Mouse (Mus musculus) gastrocnemius, adult 8-10 months (tissue): ENCODE data around the gene Bmp10. TPM values are rescaled to one million over a fixed set of nuclear protein-coding genes. Genes with fewer than 3 reads are reported as not detected.
"Not testable (repeated sequence)": the region's sequence is repeated elsewhere in the genome, so short reads cannot be mapped to it uniquely, and the experiment has no call there.

ENCODE experiments used
- DNase-seq, 2 experiments: peaks; one replicate each; pipeline ENCODE4 v3.0.0; 2022; ENCODE audit warnings: low spot score in 2 of 2
- total RNA-seq, 4 experiments: library from RNA; stranded (reverse); gene quantifications; 2 replicates each; pipeline ENCODE4 v1.2.4; 2022

The Bmp10 gene
- total RNA-seq, 4 experiments from 2014 or later, result not detected

GRCm38 (mm10) chr6:87447217-87447616 is 18.4 kb downstream of the Bmp10 start:
- no peak for DNase-seq

- DNase-seq, result no peak
Measured at GRCm38 (mm10) chr6:87449534-87449933, 20.7 kb downstream of the Bmp10 start.

- DNase-seq, result no peak
Measured at GRCm38 (mm10) chr6:87451016-87451415, 22.2 kb downstream of the Bmp10 start.

DNA sequence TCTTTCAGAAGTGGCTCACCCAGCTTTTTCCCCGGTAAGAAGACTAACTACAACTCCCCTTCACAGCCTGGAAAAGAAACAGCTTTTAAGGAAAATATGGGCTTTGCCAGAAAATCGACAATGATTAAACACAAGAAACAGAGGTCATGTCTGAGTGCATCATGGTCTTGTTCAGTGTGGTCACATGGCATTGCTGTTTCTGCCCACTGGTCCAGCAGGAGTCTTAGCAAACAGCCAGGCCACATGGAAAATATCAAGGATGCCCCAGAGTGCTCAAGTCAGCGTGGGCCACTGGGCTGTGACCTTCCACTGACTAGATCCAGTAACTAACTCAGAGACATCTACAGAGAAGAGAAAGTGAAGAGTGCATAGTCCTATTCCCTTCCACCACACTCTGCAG is 23.0 kb downstream of the Bmp10 start:
- no peak for DNase-seq

DNA sequence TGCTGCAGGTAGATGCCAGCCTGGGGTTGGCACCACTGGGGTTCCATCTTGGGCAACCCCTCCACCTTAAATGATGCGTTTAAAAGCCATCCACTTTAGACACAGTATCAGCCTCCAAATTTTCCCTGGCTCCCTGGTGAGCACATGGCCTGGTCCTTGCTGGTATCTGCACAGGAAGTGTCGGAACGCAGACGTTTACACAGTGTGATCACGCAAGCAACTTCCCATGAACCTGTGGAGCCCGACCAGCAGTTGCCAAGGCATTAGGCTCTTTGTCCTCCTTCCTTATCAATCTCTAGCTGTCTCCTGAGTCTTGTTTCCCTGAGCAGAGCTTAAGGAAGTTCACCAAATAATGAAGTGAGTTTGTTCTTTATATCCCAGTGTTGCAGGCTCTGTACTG is 26.7 kb downstream of the Bmp10 start:
- no peak for DNase-seq

DNA sequence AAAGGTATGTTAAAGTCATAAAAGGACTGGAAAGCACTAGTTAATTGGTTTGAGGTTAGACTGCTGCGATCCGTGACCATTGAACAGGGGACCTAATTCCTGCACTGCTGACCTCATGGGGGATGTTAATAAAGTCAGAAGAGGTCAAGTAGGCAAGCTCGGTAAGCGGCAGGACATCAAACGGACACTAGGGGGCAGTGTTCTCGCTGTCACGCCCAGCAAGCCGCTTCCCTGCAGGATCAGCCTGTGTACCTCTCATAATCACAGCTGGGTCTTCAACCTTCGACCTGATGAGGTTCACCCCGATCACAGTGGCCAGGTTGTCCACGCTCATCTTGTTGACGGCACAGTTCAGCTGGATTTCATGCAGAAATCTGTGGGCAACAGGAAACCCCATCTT is 37.4 kb downstream of the Bmp10 start:
- DNase-seq, result peak; percentile 40 to 48

- DNase-seq, result no peak
Measured at GRCm38 (mm10) chr6:87467373-87467772, 38.6 kb downstream of the Bmp10 start.

- DNase-seq, result no peak
Measured at GRCm38 (mm10) chr6:87468372-87468771, 39.6 kb downstream of the Bmp10 start.

- not testable (repeated sequence) for DNase-seq
Measured at GRCm38 (mm10) chr6:87470098-87470497, 41.3 kb downstream of the Bmp10 start.

DNA sequence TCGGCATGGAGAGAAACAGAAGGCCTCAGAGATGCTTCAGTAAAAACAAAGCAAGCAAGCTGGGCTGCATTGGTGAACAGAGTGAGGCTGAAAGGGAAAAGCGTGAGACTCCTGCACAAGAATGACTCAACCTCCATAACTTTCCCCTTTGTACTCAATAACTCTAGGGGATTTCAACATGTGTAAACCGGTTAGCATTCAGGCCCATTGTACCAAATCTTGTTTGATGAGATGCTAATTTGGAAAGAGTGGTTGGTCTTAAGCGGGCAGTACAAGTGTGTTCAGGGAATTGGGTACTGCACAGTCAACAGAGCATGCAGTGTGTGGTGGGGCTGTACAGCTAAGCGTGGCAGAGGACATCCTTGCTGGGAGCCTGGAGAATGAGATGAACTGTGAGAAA is 46.4 kb downstream of the Bmp10 start:
- DNase-seq, result no peak

- DNase-seq, result no peak
Measured at GRCm38 (mm10) chr6:87478847-87479246, 50.1 kb downstream of the Bmp10 start.

DNA sequence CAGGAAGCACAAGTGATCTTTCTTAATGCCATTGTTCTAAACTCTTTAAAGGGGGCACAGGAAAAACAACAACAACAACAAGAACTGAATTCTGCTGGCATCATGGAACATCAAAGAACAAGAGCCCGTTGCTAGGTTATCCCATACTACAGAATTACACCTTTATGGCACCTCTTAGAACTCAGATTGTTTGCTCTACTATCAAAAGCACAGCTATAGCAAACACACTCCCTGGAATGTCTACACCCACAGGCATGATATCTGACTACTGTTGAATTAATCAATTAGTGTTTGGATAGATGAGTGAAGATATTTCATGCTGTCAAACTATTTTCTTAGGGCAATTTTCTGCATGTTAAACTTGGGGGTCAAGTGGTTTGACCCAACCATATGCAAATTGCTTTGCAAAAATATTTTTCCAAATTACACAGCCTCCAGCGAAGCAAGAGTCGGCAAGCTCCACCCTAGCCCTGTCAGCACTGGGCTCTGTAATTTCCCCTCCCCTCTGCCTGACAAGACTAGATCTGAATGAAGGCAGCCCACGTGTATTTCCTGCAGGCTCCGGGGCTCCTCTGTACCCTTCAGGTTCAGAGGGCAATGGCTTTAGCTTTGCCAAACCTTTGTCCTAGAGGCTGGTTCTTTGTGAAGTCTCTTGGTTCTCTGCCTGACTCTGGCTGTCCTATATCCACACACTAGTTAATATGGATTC is 50.7 kb downstream of the Bmp10 start:
- no peak for DNase-seq

- DNase-seq, result no peak
Measured at GRCm38 (mm10) chr6:87483224-87483899, 54.6 kb downstream of the Bmp10 start.

- no peak for DNase-seq
Measured at GRCm38 (mm10) chr6:87483900-87484289, 55.1 kb downstream of the Bmp10 start.

DNA sequence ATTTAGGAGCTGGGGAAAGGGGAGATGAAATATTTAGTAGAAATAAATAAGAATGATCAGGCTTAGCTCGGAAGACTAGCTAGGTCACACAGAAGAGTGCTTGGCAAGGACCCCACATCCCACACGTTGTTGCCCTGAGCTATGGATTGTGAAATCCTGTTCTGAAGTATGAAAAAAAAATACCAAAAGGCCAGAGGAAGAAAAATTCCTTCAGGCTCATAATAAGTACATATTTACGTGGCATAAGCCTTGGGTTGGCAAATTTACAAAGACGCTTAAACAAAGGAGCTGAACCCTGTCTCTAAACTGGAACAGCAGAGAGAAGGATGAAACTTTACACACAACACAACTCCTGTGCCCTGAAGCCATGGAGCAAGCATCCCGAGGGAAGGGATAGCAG is 56.0 kb downstream of the Bmp10 start:
- DNase-seq, result no peak

Other genes with a start within 250 kb of the Bmp10 start
- gene Antxr1, start 93.2 kb upstream of the Bmp10 start, total RNA-seq, result 1 to 10 TPM; 3.6 to 7.0 (median 5.2) TPM
- gene Gkn1, start 78.1 kb upstream of the Bmp10 start, total RNA-seq, result not detected
- gene Gkn2, start 55.6 kb upstream of the Bmp10 start, total RNA-seq, result not detected
- gene Gkn3, start 40.1 kb upstream of the Bmp10 start, total RNA-seq, result 1 to 10 TPM in 3 of 4 experiments, not detected in 1; 1.1 to 1.4 (median 1.2) TPM
- under 1 TPM; 0.77 to 0.99 (median 0.78) TPM for gene Arhgap25, start 104.3 kb downstream of the Bmp10 start, total RNA-seq
- gene Prokr1, start 161.7 kb downstream of the Bmp10 start, total RNA-seq, result 1 to 10 TPM; 1.2 to 3.2 (median 1.5) TPM
- gene Aplf, start 243.2 kb downstream of the Bmp10 start, total RNA-seq, result 1 to 10 TPM; 2.3 to 3.1 (median 2.8) TPM